Mouse (Mus musculus): ENCODE measurements at regions not wholly inside any gene's neighbourhood (a gene's known extent, or its start where the extent isn't known, plus 50 kb on each side); places are given as distances from the start of the nearest gene placed in this dataset.

DNA sequence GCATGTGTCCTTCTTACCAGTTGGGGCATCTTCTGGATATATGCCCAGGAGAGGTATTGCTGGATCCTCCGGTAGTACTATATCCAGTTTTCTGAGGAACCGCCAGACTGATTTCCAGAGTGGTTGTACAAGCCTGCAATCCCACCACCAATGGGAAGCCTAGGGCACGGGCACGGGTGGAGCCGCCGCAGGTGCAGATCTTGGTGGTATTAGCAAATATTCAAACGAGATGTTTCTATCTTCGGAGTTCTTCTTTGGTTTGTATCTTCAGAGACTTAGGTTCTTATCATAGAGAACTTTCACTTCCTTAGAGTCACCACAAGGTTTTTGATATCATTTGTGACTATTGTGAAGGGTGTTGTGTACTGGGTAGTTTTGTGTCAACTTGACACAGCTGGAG, 103.1 kb downstream of the Btbd35f12 start:
- ATAC-seq = peak; percentile 60
